Mouse (Mus musculus) ES-E14 (cell line): ENCODE measurements around the gene Rnase12. TPM values are rescaled to one million over a fixed set of nuclear protein-coding genes. Genes with fewer than 3 reads are reported as not detected.
A peak's percentile ranks its signal among the peaks of the same experiment; 100 is the strongest.

Source experiments
- DNase-seq: peaks from one replicate; pipeline ENCODE4 v3.0.0-alpha.2; 2013; ENCODE audit warnings: low read depth, low spot score
- H3K27ac ChIP-seq: 2 replicates; pipeline ENCODE4 v1.5.1; 2012; ENCODE audit warnings: low read depth, mild to moderate bottlenecking, low read length, moderate library complexity, mixed read lengths; ENCODE audit not compliant: poor library complexity, insufficient read depth, severe bottlenecking
- H3K36me3 ChIP-seq: 2 replicates; pipeline ENCODE4 v1.6.1; 2012; ENCODE audit warnings: mild to moderate bottlenecking, low read length, moderate library complexity, mixed read lengths; ENCODE audit not compliant: control insufficient read depth, poor library complexity, insufficient read depth, severe bottlenecking
- H3K4me1 ChIP-seq, 2 experiments: fragments of 150-350 bp in 1 of 2; sonication (generic) in 1 of 2; 2 replicates each; pipeline ENCODE4 v1.6.1; 2012; ENCODE audit warnings: low read length in 2 of 2, mild to moderate bottlenecking in 1 of 2, mixed read lengths in 1 of 2; ENCODE audit not compliant: control insufficient read depth in 2 of 2, insufficient read depth in 2 of 2, poor library complexity in 1 of 2
- H3K4me3 ChIP-seq, 2 experiments: fragments of 150-350 bp in 1 of 2; sonication (generic) in 1 of 2; 2 replicates each; pipeline ENCODE4 v1.5.1; 2012; ENCODE audit warnings: low read length in 2 of 2, low read depth in 1 of 2, mild to moderate bottlenecking in 1 of 2, mixed read lengths in 1 of 2; ENCODE audit not compliant: insufficient read depth in 1 of 2, poor library complexity in 1 of 2, severe bottlenecking in 1 of 2
- H3K9ac ChIP-seq: 2 replicates; pipeline ENCODE4 v1.6.1; 2012; ENCODE audit warnings: low read depth, mild to moderate bottlenecking, low read length, mixed read lengths; ENCODE audit not compliant: poor library complexity, insufficient read depth, severe bottlenecking
- H3K9me3 ChIP-seq: fragments of 150-350 bp; sonication (generic); 2 replicates; pipeline ENCODE4 v1.6.1; 2012; ENCODE audit warnings: low read depth, mild to moderate bottlenecking, low read length; ENCODE audit not compliant: control insufficient read depth, insufficient read depth
- CHD2 ChIP-seq: IDR thresholded peaks from 2 replicates; pipeline ENCODE4 v1.6.1; 2014; ENCODE audit warnings: mild to moderate bottlenecking, low read depth, low read length, inconsistent platforms
- HCFC1 ChIP-seq: IDR thresholded peaks from 2 replicates; pipeline ENCODE4 v1.6.1; 2012; ENCODE audit warnings: low read length, inconsistent platforms, borderline replicate concordance; ENCODE audit not compliant: insufficient read depth
- MAFK ChIP-seq: IDR thresholded peaks from 2 replicates; pipeline ENCODE4 v1.6.1; 2014; ENCODE audit warnings: mild to moderate bottlenecking, low read depth, low read length, inconsistent platforms; ENCODE audit not compliant: insufficient read depth
- ZC3H11A ChIP-seq: IDR thresholded peaks from 2 replicates; pipeline ENCODE4 v1.6.1; 2012; ENCODE audit warnings: low read depth, mild to moderate bottlenecking, inconsistent platforms, low read length, borderline replicate concordance
- ZNF384 ChIP-seq: IDR thresholded peaks from 2 replicates; pipeline ENCODE4 v1.6.1; 2012; ENCODE audit warnings: low read depth, low read length, inconsistent platforms
- in situ Hi-C, 2 experiments: fragments of 600-800 bp; cut with MboI; formaldehyde crosslinking; loops; one replicate each; pipeline ENCODE4 v1.15.1; 2025; ENCODE audit warnings: low sequenced_read_pairs in 2 of 2, inconsistent platforms in 1 of 2; ENCODE audit not compliant: unreplicated experiment in 2 of 2
- total RNA-seq: library from RNA; depleted of rRNA; stranded (reverse); fragments of 300-350 nt; gene quantifications from 2 replicates; pipeline ENCODE4 v1.2.3, GENCODE M21; 2012

Gene Rnase12
- total RNA-seq, 1 experiment: 0.36 TPM

- TF ChIP-seq ZNF384: peak; percentile 94; the same call in 1 of the 2 replicates
- no peak for TF ChIP-seq ZC3H11A
- no peak for TF ChIP-seq MAFK
- TF ChIP-seq HCFC1: no peak
- no peak for TF ChIP-seq CHD2
- H3K9ac ChIP-seq: no peak overlapping the region; the same call in 1 of the 2 replicates
- H3K4me1 ChIP-seq: peaks cover 0 to 2% of the 10 kb centered on the region in 2 experiments; a peak in 2 of 4 replicates
- H3K36me3 ChIP-seq: no peaks in the 10 kb centered on the region
- no peak for DNase-seq
- H3K27ac ChIP-seq: no peak overlapping the region
- in situ Hi-C loops: loop anchor here in 1 of 2 experiments (25.0 kb wide), 1 partner anchor 675 kb away; the partner anchor contains the start of gene Ang4
- peak overlapping the region; percentile 70 to 92 for H3K4me3 ChIP-seq
- no peaks in the 10 kb centered on the region for H3K9me3 ChIP-seq
These were observed 30.3 kb upstream of the Rnase12 start for GRCm38 (mm10) chr14:51087762-51088161.

DNA sequence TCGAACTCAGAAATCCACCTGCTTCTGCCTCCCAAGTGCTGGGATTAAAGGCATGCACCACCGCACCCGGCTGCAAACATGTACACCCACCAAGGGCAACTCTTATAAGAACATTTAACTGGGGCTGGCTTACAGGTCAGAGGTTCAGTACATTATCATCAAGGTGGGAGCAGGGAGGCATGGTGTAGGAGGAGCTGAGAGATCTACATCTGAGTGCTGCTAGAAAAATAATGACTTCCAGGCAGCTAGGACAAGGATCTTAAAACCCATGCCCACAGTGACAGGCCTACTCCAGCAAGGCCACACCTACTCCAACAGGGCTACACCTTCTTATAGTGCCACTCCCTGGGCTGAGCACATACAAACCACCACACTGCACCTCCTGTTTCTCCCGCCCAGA, 28.4 kb upstream of the Rnase12 start:
- Histone ChIP-seq H3K27ac (no peak overlapping the region), H3K4me3 (no peak overlapping the region), H3K9ac (no peak overlapping the region), H3K36me3 (no peaks in the 10 kb centered on the region), H3K9me3 (no peaks in the 10 kb centered on the region), H3K4me1 (peaks cover 0 to 2% of the 10 kb centered on the region in 2 experiments; a peak in 2 of 4 replicates)
- DNase-seq: no peak
- in situ Hi-C loops: loop anchor here in 1 of 2 experiments (25.0 kb wide), 1 partner anchor 676 kb away; the partner anchor contains the start of gene Ang4
- TF ChIP-seq HCFC1: no peak
- TF ChIP-seq ZC3H11A: no peak
- TF ChIP-seq ZNF384: no peak
- TF ChIP-seq CHD2: no peak
- no peak for TF ChIP-seq MAFK

DNA sequence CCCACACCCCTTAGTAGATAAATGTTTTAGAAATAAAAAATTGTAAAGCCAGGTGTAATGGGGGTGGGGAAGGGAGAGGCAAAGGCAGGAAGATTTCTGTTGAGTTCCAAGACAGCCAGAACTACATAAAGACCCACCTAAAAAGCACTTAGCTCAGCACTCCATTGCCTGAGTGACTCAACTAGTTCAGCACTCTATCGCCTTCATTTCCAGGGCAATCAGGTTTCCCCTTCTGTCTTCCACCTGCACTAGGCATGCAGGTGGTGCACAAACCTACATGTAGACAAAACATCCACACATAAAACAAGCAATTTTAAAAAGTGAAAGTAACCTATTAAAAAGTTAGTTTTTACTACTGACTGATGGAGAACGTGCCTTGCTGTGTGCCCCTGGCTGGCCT, 27.6 kb upstream of the Rnase12 start:
- Histone ChIP-seq H3K4me3 (no peak overlapping the region), H3K9me3 (no peaks in the 10 kb centered on the region), H3K9ac (no peak overlapping the region), H3K4me1 (peaks cover 0 to 3% of the 10 kb centered on the region in 2 experiments; a peak in 2 of 4 replicates), H3K36me3 (no peaks in the 10 kb centered on the region), H3K27ac (no peak overlapping the region)
- in situ Hi-C loops: loop anchor here in 1 of 2 experiments (25.0 kb wide), 1 partner anchor 677 kb away; the partner anchor contains the start of gene Ang4
- no peak for DNase-seq
- TF ChIP-seq MAFK: no peak
- TF ChIP-seq CHD2: no peak
- no peak for TF ChIP-seq ZC3H11A
- TF ChIP-seq ZNF384: no peak
- no peak for TF ChIP-seq HCFC1

DNA sequence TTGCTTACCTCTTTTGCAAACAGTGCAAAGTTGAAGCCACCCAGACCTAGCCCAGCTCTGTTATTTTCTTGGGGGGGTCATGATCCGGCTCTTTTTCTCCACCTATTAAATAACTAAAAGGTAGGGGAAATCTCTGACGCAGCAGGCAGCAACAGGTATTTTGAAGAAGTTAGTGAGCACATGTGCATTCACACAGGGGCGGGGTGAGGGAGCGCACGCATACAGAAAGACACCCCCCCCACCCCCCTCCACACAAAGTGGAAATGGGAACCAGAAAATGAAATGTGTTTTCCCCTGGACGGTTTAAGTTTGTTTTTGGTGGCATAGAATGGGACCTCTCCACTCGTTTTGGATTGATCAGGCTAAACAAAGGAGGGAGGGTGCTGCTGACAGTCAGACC, 26.3 kb upstream of the Rnase12 start:
- Histone ChIP-seq H3K27ac (no peak overlapping the region), H3K9ac (no peak overlapping the region), H3K36me3 (no peaks in the 10 kb centered on the region), H3K9me3 (no peaks in the 10 kb centered on the region), H3K4me3 (peak overlapping the region; percentile 11 to 81; a peak in 3 of 4 replicates), H3K4me1 (peaks cover 0 to 5% of the 10 kb centered on the region in 2 experiments; a peak in 2 of 4 replicates)
- TF ChIP-seq ZC3H11A (no peak), HCFC1 (no peak), ZNF384 (no peak), CHD2 (no peak), MAFK (no peak)
- DNase-seq: no peak
- in situ Hi-C loops: loop anchor here in 1 of 2 experiments (25.0 kb wide), 1 partner anchor 678 kb away; the partner anchor contains the start of gene Ang4
